Mouse (Mus musculus): Measurements from ENCODE around the gene Hist1h3a.
"Not testable (repeated sequence)": the region's sequence is repeated elsewhere in the genome, so short reads cannot be mapped to it uniquely, and the experiment has no call there.

Gene Hist1h3a

GRCm38 (mm10) chr13:23761871-23762821, at the start of gene Hist1h3a:
Hist1h3a (minus strand) TSS chr13:23762386.
- peak; percentile 96 for DNase-seq (ENCODE audit: extremely low spot score, low read depth, low spot score)

- DNase-seq (ENCODE audit: extremely low spot score, low read depth, low spot score), result no peak
Observed at GRCm38 (mm10) chr13:23806422-23807052, 44.4 kb upstream of the Hist1h3a start, which contains the start of gene Slc17a2. Slc17a2 (plus strand) TSS chr13:23806993.

GRCm38 (mm10) chr13:23804532-23804931, 42.3 kb upstream of the Hist1h3a start:
- DNase-seq (ENCODE audit: extremely low spot score, low read depth, low spot score), result no peak

- DNase-seq (ENCODE audit: extremely low spot score, low read depth, low spot score), result no peak
Observed at GRCm38 (mm10) chr13:23799405-23799804, 37.2 kb upstream of the Hist1h3a start.

GRCm38 (mm10) chr13:23792520-23792919, 30.3 kb upstream of the Hist1h3a start:
- DNase-seq (ENCODE audit: extremely low spot score, low read depth, low spot score), result peak; percentile 54

DNA sequence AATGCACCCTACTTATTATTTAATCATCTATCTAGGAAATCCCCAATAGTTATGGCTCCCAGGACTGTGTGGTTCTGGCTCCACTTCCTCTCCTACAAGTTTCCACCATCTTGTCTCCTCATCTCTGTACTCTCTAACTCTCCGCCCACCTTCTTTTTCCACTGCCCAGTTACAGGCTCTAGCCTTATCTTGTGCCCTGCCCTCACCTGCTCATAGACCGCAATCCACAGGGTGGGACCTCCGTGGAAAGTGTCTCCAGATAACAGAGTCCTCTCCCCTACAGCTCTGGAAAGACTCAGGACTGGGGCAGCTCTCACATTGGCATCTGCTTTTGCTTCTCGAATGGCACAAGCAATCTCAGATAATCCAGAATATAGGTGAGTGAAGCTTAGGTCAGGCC, 16.8 kb upstream of the Hist1h3a start:
- no peak for DNase-seq (ENCODE audit: extremely low spot score, low read depth, low spot score)

GRCm38 (mm10) chr13:23778339-23778738, 16.2 kb upstream of the Hist1h3a start:
- no peak for DNase-seq (ENCODE audit: extremely low spot score, low read depth, low spot score)

- DNase-seq (ENCODE audit: extremely low spot score, low read depth, low spot score), result no peak
Observed at GRCm38 (mm10) chr13:23772561-23773313, 10.6 kb upstream of the Hist1h3a start.

GRCm38 (mm10) chr13:23769613-23770012, 7.4 kb upstream of the Hist1h3a start, which contains the start of gene Trim38:
Trim38 (plus strand) TSS chr13:23769913.
- DNase-seq (ENCODE audit: extremely low spot score, low read depth, low spot score), result not testable (repeated sequence)

DNA sequence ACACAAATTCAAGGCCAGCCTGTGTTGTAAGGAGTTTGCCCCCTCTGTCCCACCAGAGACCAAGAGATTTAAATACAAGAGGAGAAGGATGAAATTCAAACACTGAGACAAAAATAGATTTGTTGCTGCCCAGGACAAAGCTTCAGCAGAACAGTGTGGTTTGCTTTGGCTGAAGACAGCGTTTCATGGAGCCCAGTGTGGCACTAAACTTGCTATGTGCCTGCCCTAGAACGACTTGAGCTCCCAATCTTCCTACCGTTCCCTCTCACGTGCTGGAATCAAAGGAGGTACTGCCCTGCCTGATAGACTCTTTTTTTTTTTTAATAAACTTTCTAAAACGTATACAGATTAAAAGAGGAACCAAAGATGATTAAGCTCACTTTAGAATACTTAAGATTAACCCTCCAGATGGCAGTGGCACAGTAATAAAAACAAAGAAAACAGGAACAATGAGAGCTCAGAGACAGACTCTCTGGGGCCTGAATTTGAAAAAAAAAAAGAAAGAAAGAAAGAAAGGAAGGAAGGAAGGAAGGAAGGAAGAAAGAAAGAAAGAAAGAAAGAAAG, 6.7 kb upstream of the Hist1h3a start:
- no peak for DNase-seq (ENCODE audit: extremely low spot score, low read depth, low spot score)

GRCm38 (mm10) chr13:23766772-23767171, 4.6 kb upstream of the Hist1h3a start:
- DNase-seq (ENCODE audit: extremely low spot score, low read depth, low spot score), result no peak

- no peak for DNase-seq (ENCODE audit: extremely low spot score, low read depth, low spot score)
Observed at GRCm38 (mm10) chr13:23765172-23765513, 3.0 kb upstream of the Hist1h3a start.

- no peak for DNase-seq (ENCODE audit: extremely low spot score, low read depth, low spot score)
Observed at GRCm38 (mm10) chr13:23764324-23765171, 2.4 kb upstream of the Hist1h3a start.

GRCm38 (mm10) chr13:23763586-23764323, 1.6 kb upstream of the Hist1h3a start, which contains the start of gene Hist1h1a:
Hist1h1a (plus strand) TSS chr13:23763666.
- no peak for DNase-seq (ENCODE audit: extremely low spot score, low read depth, low spot score)

DNA sequence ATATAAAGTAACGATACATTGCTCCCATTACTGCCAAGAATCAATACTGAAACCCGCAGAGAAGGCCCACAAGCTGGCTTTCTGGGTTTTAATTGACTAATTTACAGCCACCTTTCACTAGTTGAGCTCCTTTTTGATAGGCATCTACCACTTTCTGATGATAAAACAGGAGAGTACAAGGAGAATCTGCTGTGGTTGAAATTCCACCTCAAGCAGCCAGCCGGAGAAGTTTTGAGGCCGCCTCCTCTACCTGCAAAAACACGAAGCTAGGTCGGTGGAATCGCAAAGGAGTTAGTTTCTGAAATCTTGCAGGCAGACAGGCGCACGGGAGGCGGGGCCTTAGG, 1.0 kb upstream of the Hist1h3a start:
- no peak for DNase-seq (ENCODE audit: extremely low spot score, low read depth, low spot score)

- peak; percentile 94 for DNase-seq (ENCODE audit: extremely low spot score, low read depth, low spot score)
Observed at GRCm38 (mm10) chr13:23760972-23761864, 968 bp downstream of the Hist1h3a start, which contains the start of gene Hist1h4a. Hist1h4a (minus strand) TSS chr13:23761230.

GRCm38 (mm10) chr13:23760240-23760971, 1.8 kb downstream of the Hist1h3a start:
- peak; percentile 57 for DNase-seq (ENCODE audit: extremely low spot score, low read depth, low spot score)

- DNase-seq (ENCODE audit: extremely low spot score, low read depth, low spot score), result no peak
Observed at GRCm38 (mm10) chr13:23759916-23760239, 2.3 kb downstream of the Hist1h3a start.
